Mouse (Mus musculus): ENCODE measurements at regions not wholly inside any gene's neighbourhood (a gene's known extent, or its start where the extent isn't known, plus 50 kb on each side); places are given as distances from the start of the nearest gene placed in this dataset.

- ATAC-seq (ENCODE audit: extremely low read depth, insufficient number of reproducible peaks, low FRiP score, poor library complexity, severe bottlenecking): no peak
Measured at GRCm38 (mm10) chr14:31891500-31892185, 61.2 kb upstream of the Ankrd28 start.

GRCm38 (mm10) chr14:31892186-31892510 is 61.7 kb upstream of the Ankrd28 start:
- no peak for ATAC-seq (ENCODE audit: extremely low read depth, insufficient number of reproducible peaks, low FRiP score, poor library complexity, severe bottlenecking)

DNA sequence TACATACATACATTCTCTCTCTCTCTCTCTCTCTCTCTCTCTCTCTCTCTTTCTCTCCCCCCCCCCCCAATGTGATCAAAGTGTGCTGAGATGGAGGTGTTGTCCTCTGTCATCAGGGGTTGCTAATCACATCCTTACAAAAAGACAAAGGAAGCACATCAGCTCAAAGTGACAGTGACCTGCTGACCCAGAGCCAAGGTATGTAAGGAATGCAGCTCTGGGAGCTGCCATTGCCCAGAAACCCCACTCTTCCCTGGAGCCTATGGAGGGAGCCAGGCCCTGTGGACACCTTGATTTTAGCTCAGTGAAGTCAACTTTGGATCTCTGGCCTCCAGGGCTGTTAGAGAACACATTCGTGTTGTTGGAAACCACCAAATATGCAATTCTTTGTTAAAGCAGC is 66.0 kb upstream of the Ankrd28 start:
- ATAC-seq (ENCODE audit: extremely low read depth, insufficient number of reproducible peaks, low FRiP score, poor library complexity, severe bottlenecking): no peak

GRCm38 (mm10) chr14:31899504-31899903 is 69.1 kb upstream of the Ankrd28 start:
- ATAC-seq (ENCODE audit: extremely low read depth, insufficient number of reproducible peaks, low FRiP score, poor library complexity, severe bottlenecking): no peak

DNA sequence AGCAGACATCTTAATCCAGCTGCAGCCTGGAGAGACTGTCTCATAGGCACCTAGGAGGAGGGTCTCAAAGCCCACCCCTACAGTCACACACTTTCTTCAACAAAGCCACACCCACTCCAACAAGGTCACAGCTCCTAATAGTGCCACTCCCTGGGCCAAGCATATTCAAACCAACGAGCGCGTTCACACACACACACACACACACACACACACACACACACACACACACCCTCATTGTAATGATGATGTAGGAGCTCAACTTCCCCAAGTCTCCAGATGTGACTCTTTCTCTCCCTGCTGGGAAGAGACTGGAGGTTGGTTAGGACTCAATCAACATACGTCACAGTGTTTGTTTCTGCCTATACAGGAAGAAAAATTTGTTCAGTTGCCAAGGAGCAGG is 69.5 kb upstream of the Ankrd28 start:
- ATAC-seq (ENCODE audit: extremely low read depth, insufficient number of reproducible peaks, low FRiP score, poor library complexity, severe bottlenecking): no peak

DNA sequence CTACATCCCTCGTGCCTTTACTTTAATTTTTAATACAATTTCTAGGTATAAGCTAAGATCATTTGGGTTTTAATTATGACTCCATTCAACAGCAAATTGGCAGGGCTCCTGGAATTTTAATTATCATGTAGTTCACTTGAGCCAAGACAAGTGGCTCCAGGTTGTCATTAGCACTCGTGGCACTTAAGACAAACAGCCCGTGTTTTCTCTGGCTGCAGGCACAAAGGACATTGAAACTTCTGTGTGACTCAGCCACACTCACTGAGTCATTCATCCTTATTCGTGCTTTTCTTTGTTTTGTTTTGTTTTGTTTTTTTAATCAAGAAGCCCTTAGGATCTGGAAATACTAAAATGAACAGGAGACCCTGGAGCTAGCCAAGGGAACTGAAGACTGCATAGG is 71.5 kb upstream of the Ankrd28 start:
- no peak for ATAC-seq (ENCODE audit: extremely low read depth, insufficient number of reproducible peaks, low FRiP score, poor library complexity, severe bottlenecking)

DNA sequence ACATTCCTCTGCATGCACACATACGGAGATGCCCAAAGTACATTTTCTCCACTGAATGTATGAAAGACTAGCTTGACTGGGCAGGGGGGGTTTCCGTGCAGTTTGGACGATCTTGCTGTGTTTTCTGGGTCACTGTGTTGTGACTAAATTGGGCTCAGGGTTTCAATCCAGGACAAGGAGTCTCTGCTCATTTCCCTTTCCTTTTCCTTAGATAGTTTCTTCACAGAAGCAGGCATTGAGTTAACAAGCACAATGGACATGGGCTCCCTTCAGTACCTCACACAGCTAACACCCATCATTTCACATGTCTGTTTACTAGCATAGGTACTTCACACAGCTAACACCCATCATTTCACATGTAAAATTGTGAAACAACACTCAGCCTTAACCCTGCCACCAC is 73.2 kb upstream of the Ankrd28 start:
- ATAC-seq (ENCODE audit: extremely low read depth, insufficient number of reproducible peaks, low FRiP score, poor library complexity, severe bottlenecking): no peak

DNA sequence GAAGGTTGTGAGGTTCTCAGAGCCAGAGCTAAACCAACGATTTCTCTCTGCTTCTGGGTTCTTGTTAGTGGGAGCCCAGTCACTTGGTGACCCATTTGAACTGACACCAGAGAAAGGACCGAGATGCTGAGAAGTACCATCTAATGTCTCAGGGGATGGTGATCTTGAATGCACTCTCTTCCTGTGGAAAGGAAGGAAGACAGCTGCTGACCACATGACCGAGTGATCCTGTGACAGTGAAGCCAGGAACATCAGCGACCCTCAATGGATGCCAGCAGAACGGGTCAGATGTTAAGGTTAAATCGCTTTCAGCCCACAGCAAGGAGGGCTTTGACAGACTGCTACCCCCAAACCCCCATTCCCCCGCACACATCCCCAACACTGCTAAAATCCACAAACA is 78.1 kb upstream of the Ankrd28 start:
- ATAC-seq (ENCODE audit: extremely low read depth, insufficient number of reproducible peaks, low FRiP score, poor library complexity, severe bottlenecking): no peak

DNA sequence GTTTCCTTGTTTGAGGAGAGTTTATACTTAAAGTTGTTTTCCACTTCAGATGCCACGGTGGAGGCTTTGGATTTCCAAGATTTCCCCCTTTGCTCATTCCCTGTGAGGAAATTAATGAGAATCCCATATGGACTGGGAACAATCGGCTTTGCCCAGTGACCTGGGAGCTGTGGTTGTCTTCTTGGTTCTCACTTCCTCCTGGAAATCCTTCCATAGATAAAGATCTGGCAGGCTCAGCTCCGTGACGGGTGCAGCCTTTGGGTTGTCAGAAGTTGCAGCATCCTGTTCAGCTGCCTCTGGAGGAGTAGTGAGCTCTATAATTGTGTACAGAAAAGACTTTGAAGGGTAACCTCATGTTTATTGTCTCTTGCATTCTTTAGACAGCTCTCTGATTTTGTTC is 78.8 kb upstream of the Ankrd28 start:
- ATAC-seq (ENCODE audit: extremely low read depth, insufficient number of reproducible peaks, low FRiP score, poor library complexity, severe bottlenecking): no peak

- no peak for ATAC-seq (ENCODE audit: extremely low read depth, insufficient number of reproducible peaks, low FRiP score, poor library complexity, severe bottlenecking)
Measured at GRCm38 (mm10) chr14:31910809-31911208, 80.4 kb upstream of the Ankrd28 start.

DNA sequence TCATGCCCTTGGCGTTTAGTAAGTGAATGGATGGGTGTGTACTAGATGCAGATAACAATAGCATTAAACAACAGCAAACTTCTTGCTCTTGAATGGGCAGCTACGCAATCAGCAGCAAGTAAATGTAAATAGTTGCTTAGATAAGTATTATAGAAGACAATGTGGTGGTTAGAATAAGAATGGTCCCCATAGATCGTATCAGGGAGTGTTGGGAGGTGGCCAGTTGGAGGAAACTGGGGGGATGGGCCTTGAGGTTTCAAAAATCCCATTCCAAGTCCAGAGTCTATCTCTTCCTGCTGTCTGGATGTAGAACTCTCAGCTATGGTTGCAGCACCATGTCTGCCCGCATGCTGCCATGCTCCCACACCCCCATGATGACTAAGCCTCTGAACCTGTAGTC is 88.0 kb upstream of the Ankrd28 start:
- ATAC-seq (ENCODE audit: extremely low read depth, insufficient number of reproducible peaks, low FRiP score, poor library complexity, severe bottlenecking): no peak

- no peak for ATAC-seq (ENCODE audit: extremely low read depth, insufficient number of reproducible peaks, low FRiP score, poor library complexity, severe bottlenecking)
Measured at GRCm38 (mm10) chr14:31918921-31919320, 88.5 kb upstream of the Ankrd28 start.

DNA sequence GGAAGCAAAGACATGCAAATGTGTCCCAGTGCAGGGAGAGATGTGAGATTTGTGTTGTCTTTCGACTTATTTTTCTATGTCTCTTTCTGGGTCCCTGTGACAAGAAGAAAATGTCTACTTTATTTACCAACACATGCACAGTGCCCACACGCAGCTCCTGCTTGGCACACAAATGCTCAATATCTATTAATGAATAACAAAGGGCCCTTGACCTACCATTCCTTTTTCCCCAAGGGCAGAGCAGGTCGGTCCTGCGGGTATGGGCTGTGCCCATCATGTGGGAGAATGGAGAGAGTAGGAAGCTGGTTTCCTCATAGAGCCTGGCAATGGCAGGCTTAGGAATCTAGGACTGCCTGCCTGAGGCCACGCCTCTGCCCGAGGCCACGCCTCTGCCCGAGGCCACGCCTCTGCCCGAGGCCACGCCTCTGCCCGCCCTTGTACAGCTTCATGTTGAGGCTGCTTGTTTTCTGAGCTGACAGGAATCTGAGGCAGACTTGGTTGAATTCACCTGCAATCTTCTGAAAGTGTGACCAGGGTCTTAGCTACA is 98.8 kb upstream of the Ankrd28 start:
- ATAC-seq (ENCODE audit: extremely low read depth, insufficient number of reproducible peaks, low FRiP score, poor library complexity, severe bottlenecking): no peak

DNA sequence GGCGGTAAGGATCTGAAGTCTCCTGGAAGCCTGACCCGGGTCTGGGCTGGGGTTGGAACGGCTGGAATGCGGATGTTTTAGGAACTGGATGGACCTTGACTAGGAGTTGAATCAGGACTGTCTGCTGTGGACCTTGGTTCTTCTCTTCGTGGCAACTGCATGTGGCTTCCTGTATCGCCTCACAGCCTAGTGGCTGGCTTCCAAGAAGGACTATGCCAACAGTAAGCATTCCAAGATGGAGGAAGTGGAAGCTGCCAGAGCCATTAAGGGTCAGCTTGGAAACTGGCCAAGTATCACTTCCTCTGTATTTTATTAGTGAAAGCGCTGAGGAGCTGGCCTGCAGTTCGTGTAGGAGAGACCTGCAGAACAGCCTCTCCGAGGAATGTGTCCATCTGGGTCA is 98.4 kb upstream of the Galnt15 start:
- no peak for ATAC-seq (ENCODE audit: extremely low read depth, insufficient number of reproducible peaks, low FRiP score, poor library complexity, severe bottlenecking)

- ATAC-seq (ENCODE audit: extremely low read depth, insufficient number of reproducible peaks, low FRiP score, poor library complexity, severe bottlenecking): no peak
Measured at GRCm38 (mm10) chr14:31931971-31932370, 96.8 kb upstream of the Galnt15 start.

GRCm38 (mm10) chr14:31933441-31933840 is 95.3 kb upstream of the Galnt15 start:
- no peak for ATAC-seq (ENCODE audit: extremely low read depth, insufficient number of reproducible peaks, low FRiP score, poor library complexity, severe bottlenecking)

GRCm38 (mm10) chr14:31933841-31934271 is 94.9 kb upstream of the Galnt15 start:
- no peak for ATAC-seq (ENCODE audit: extremely low read depth, insufficient number of reproducible peaks, low FRiP score, poor library complexity, severe bottlenecking)

GRCm38 (mm10) chr14:31934321-31934720 is 94.5 kb upstream of the Galnt15 start:
- no peak for ATAC-seq (ENCODE audit: extremely low read depth, insufficient number of reproducible peaks, low FRiP score, poor library complexity, severe bottlenecking)

DNA sequence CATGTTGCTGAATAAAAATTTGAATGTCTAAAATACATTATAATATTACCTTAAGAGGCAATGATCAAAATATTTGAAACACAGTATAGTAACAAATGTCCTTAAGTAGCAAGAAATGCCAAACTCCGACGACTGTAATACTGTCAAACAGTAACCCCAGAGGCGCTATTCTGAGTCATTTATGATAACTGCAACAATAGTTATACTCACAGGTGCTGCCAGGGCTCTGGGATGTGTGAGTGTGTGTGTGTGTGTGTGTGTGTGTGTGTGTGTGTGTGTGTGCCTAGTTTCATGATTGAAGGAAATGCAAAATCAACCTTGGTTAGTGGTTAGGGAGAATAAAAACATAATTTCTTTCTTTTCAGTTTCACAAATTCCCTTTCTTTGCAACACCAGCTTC is 94.0 kb upstream of the Galnt15 start:
- ATAC-seq (ENCODE audit: extremely low read depth, insufficient number of reproducible peaks, low FRiP score, poor library complexity, severe bottlenecking): no peak

GRCm38 (mm10) chr14:31935411-31935810 is 93.4 kb upstream of the Galnt15 start:
- ATAC-seq (ENCODE audit: extremely low read depth, insufficient number of reproducible peaks, low FRiP score, poor library complexity, severe bottlenecking): no peak

GRCm38 (mm10) chr14:31936581-31936980 is 92.2 kb upstream of the Galnt15 start:
- ATAC-seq (ENCODE audit: extremely low read depth, insufficient number of reproducible peaks, low FRiP score, poor library complexity, severe bottlenecking): no peak
